Mouse (Mus musculus): ENCODE results near the gene Rasl2-9. TPM values are rescaled to one million over a fixed set of nuclear protein-coding genes. Genes with fewer than 3 reads are reported as not detected.
"Not testable (repeated sequence)": the region's sequence is repeated elsewhere in the genome, so short reads cannot be mapped to it uniquely, and the experiment has no call there.

Gene Rasl2-9
- 0.47 and 0.64 TPM in 2 replicates for polyA plus RNA-seq (2015; fragmentation: Nextera tagmentation; extraction: Ambion mirVana)

GRCm38 (mm10) chr7:5125549-5126406 lies at the start of gene Rasl2-9:
Rasl2-9 (minus strand) TSS chr7:5125950.
- no peaks in the 10 kb centered on the region for H3K4me1 ChIP-seq
- no peaks in the 10 kb centered on the region for H3K27me3 ChIP-seq
- no peaks in the 10 kb centered on the region for H3K9me3 ChIP-seq
- ATAC-seq (ENCODE audit: borderline replicate concordance, extremely low read depth, low FRiP score, low TSS enrichment): peak; percentile 62; the same call in 1 of the 2 replicates
- peak within 1 kb of the TSS; percentile 37 for H3K4me3 ChIP-seq
- WGBS: 19% methylated on average over 42 of the region's 42 CpGs
- H3K9ac ChIP-seq: no peak within 1 kb of the TSS
- H3K27ac ChIP-seq: no peak within 1 kb of the TSS
- peak within 1 kb of the TSS; percentile 62 for H3K4me2 ChIP-seq
- no peaks in the 10 kb centered on the region for H3K36me3 ChIP-seq

GRCm38 (mm10) chr7:5149570-5149969 lies 23.8 kb upstream of the Rasl2-9 start, which contains the start of gene Vmn1r55:
Vmn1r55 (minus strand) TSS chr7:5149670.
- not testable (repeated sequence) for H3K9ac ChIP-seq; H3K36me3 ChIP-seq; H3K9me3 ChIP-seq; H3K4me1 ChIP-seq; H3K27ac ChIP-seq; H3K4me2 ChIP-seq; H3K4me3 ChIP-seq; ATAC-seq (ENCODE audit: borderline replicate concordance, extremely low read depth, low FRiP score, low TSS enrichment); H3K27me3 ChIP-seq

- WGBS: 82% methylated on average over 8 of the region's 8 CpGs
- H3K4me2 ChIP-seq: 0 out of 2 replicates have a peak overlapping the region, but pooled peaks have one; percentile 62
- ATAC-seq (ENCODE audit: borderline replicate concordance, extremely low read depth, low FRiP score, low TSS enrichment): no peak
These were observed 672 bp downstream of the Rasl2-9 start for GRCm38 (mm10) chr7:5125078-5125477.

GRCm38 (mm10) chr7:5116850-5117249 lies 8.9 kb downstream of the Rasl2-9 start, which contains the start of gene Rfpl4:
Rfpl4 (minus strand) TSS chr7:5116950.
- WGBS: 77% methylated on average over 3 of the region's 3 CpGs
- Histone ChIP-seq H3K4me1 (peaks cover 4% of the 10 kb centered on the region; the same call in 1 of the 2 replicates), H3K27me3 (no peaks in the 10 kb centered on the region), H3K9me3 (no peaks in the 10 kb centered on the region), H3K4me3 (no peak within 1 kb of the TSS), H3K36me3 (no peaks in the 10 kb centered on the region), H3K9ac (no peak within 1 kb of the TSS), H3K4me2 (no peak within 1 kb of the TSS), H3K27ac (no peak within 1 kb of the TSS)
- no peak for ATAC-seq (ENCODE audit: borderline replicate concordance, extremely low read depth, low FRiP score, low TSS enrichment)

More at GRCm38 (mm10) chr7:5125078-5125477, 672 bp downstream of the Rasl2-9 start:
- H3K9ac ChIP-seq: no peak overlapping the region
- no peaks in the 10 kb centered on the region for H3K27me3 ChIP-seq
- H3K4me3 ChIP-seq: no peak overlapping the region
- H3K9me3 ChIP-seq: no peaks in the 10 kb centered on the region
- no peak overlapping the region for H3K27ac ChIP-seq
- no peaks in the 10 kb centered on the region for H3K4me1 ChIP-seq
- H3K36me3 ChIP-seq: no peaks in the 10 kb centered on the region

- H3K4me3 ChIP-seq: no peak overlapping the region
- H3K27ac ChIP-seq: no peak overlapping the region
- H3K4me2 ChIP-seq: no peak overlapping the region
- no peak for ATAC-seq (ENCODE audit: borderline replicate concordance, extremely low read depth, low FRiP score, low TSS enrichment)
- no peak overlapping the region for H3K9ac ChIP-seq
- H3K27me3 ChIP-seq: no peaks in the 10 kb centered on the region
- H3K36me3 ChIP-seq: no peaks in the 10 kb centered on the region
- H3K4me1 ChIP-seq: peaks cover 4% of the 10 kb centered on the region; the same call in 1 of the 2 replicates
- WGBS: 21% methylated on average over 3 of the region's 3 CpGs
- no peaks in the 10 kb centered on the region for H3K9me3 ChIP-seq
These were observed 13.0 kb downstream of the Rasl2-9 start for GRCm38 (mm10) chr7:5112701-5113100.

DNA sequence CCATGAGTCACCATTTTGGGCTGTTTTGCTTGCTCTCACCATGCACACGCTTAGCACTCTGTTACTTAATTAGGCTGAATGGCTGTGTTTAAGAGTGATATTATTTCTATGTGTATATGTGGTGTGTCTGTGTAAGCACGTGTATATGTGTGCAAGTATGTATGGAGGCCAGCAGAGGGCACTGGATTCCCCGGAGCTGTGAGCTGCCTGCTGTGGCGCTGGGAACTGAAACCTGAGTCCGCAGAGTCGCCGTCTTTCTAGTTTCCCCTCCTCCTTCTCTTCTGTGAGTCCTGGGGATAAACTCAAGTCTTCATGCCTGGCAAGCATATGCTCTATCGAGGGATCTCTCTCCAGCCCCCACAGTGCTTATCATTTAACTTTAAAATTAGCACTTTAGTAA lies 16.4 kb downstream of the Rasl2-9 start:
- no peak overlapping the region for H3K4me3 ChIP-seq
- no peaks in the 10 kb centered on the region for H3K9me3 ChIP-seq
- H3K36me3 ChIP-seq: no peaks in the 10 kb centered on the region
- no peak overlapping the region for H3K27ac ChIP-seq
- H3K4me2 ChIP-seq: no peak overlapping the region
- ATAC-seq (ENCODE audit: borderline replicate concordance, extremely low read depth, low FRiP score, low TSS enrichment): no peak
- H3K4me1 ChIP-seq: peaks cover 4% of the 10 kb centered on the region; the same call in 1 of the 2 replicates
- 76% methylated on average over 8 of the region's 8 CpGs for WGBS
- H3K9ac ChIP-seq: no peak overlapping the region
- H3K27me3 ChIP-seq: no peaks in the 10 kb centered on the region

- 67% methylated on average over 4 of the region's 4 CpGs for WGBS
- ATAC-seq (ENCODE audit: borderline replicate concordance, extremely low read depth, low FRiP score, low TSS enrichment): no peak
- no peak overlapping the region for H3K4me3 ChIP-seq
- H3K27ac ChIP-seq: no peak overlapping the region
- no peaks in the 10 kb centered on the region for H3K36me3 ChIP-seq
- no peak overlapping the region for H3K9ac ChIP-seq
- no peak overlapping the region for H3K4me2 ChIP-seq
- peaks cover 4% of the 10 kb centered on the region; the same call in 1 of the 2 replicates for H3K4me1 ChIP-seq
- no peaks in the 10 kb centered on the region for H3K27me3 ChIP-seq
- no peaks in the 10 kb centered on the region for H3K9me3 ChIP-seq
These were observed 17.5 kb downstream of the Rasl2-9 start for GRCm38 (mm10) chr7:5108272-5108671.

- H3K4me2 ChIP-seq: no peak overlapping the region
- no peak overlapping the region for H3K27ac ChIP-seq
- no peaks in the 10 kb centered on the region for H3K4me1 ChIP-seq
- no peak for ATAC-seq (ENCODE audit: borderline replicate concordance, extremely low read depth, low FRiP score, low TSS enrichment)
- H3K36me3 ChIP-seq: peaks cover 16% of the 10 kb centered on the region
- 97% methylated on average over 2 of the region's 2 CpGs for WGBS
- H3K27me3 ChIP-seq: no peaks in the 10 kb centered on the region
- no peaks in the 10 kb centered on the region for H3K9me3 ChIP-seq
- H3K9ac ChIP-seq: no peak overlapping the region
- H3K4me3 ChIP-seq: no peak overlapping the region
These were observed 23.2 kb downstream of the Rasl2-9 start for GRCm38 (mm10) chr7:5102564-5102963.

- Histone ChIP-seq H3K36me3 (peaks cover 27% of the 10 kb centered on the region), H3K4me1 (no peaks in the 10 kb centered on the region), H3K4me3 (no peak overlapping the region), H3K9ac (no peak overlapping the region), H3K27me3 (no peaks in the 10 kb centered on the region), H3K4me2 (no peak overlapping the region), H3K9me3 (no peaks in the 10 kb centered on the region), H3K27ac (no peak overlapping the region)
- no peak for ATAC-seq (ENCODE audit: borderline replicate concordance, extremely low read depth, low FRiP score, low TSS enrichment)
- WGBS: 82% methylated on average over 10 of the region's 10 CpGs
These were observed 24.6 kb downstream of the Rasl2-9 start for GRCm38 (mm10) chr7:5101066-5101663.

GRCm38 (mm10) chr7:5099796-5100195 lies 26.0 kb downstream of the Rasl2-9 start:
- Histone ChIP-seq H3K27ac (no peak overlapping the region), H3K4me1 (no peaks in the 10 kb centered on the region)

GRCm38 (mm10) chr7:5098769-5099168 lies 27.0 kb downstream of the Rasl2-9 start:
- no peaks in the 10 kb centered on the region for H3K4me1 ChIP-seq
- no peak for ATAC-seq (ENCODE audit: borderline replicate concordance, extremely low read depth, low FRiP score, low TSS enrichment)
- peaks cover 50% of the 10 kb centered on the region for H3K36me3 ChIP-seq
- H3K27ac ChIP-seq: no peak overlapping the region
- no peak overlapping the region for H3K4me2 ChIP-seq
- WGBS: 89% methylated on average over 5 of the region's 5 CpGs
- no peak overlapping the region for H3K4me3 ChIP-seq
- H3K9me3 ChIP-seq: no peaks in the 10 kb centered on the region
- H3K9ac ChIP-seq: no peak overlapping the region
- H3K27me3 ChIP-seq: no peaks in the 10 kb centered on the region

More at GRCm38 (mm10) chr7:5099796-5100195, 26.0 kb downstream of the Rasl2-9 start:
- Histone ChIP-seq H3K4me2 (no peak overlapping the region), H3K9me3 (no peaks in the 10 kb centered on the region), H3K27me3 (no peaks in the 10 kb centered on the region), H3K4me3 (no peak overlapping the region), H3K9ac (no peak overlapping the region), H3K36me3 (peaks cover 41% of the 10 kb centered on the region)
- WGBS: 71% methylated on average over 3 of the region's 3 CpGs
- ATAC-seq (ENCODE audit: borderline replicate concordance, extremely low read depth, low FRiP score, low TSS enrichment): no peak
